Mouse (Mus musculus): ENCODE results near the gene Ints13.
A peak's percentile ranks its signal among the peaks of the same experiment; 100 is the strongest.
"Not testable (repeated sequence)": the region's sequence is repeated elsewhere in the genome, so short reads cannot be mapped to it uniquely, and the experiment has no call there.

The Ints13 gene

DNA sequence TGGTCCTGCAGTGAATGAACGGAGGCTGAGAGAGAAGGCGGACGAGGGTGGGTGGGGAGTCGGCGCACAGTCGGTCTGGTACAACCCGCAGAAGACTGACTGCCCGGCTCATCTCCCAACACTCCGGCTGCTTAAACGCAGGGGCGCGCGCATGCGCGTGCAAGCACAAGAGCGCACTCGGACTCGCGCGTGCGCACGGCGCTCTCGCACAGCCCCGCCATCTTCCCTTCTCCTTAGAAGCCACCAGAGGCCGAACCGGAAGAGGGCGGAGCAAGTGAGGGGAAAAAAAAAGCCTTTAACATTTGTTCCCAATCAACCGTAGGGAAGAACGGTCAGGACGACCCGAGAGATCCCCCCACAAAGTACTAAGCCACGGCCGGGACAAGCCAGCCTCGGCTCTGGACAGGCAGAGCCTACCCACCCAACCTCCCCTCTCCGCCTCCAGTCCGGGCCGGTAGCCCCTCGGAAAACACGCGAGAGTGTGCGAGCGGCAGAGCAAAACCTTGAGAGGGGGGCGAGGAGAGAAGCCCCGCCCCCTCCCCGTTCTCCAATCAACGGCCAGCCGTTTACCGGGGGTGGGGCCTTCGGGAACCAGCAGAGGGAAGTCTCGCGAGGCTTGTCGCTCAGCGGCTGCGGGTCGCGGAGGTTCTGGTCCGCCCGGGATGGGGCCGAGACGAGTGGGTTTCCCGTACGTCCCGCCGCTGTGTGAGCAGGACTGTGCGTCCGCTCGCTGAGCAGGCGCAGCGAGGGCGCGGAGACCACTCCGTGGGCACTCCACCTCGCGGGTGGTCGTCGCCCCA is at the start of gene Ints13:
Gene Ints13, minus strand, starts transcription at position 526 of the 800 bp plus-strand sequence.
- peak; percentile 98 to 99 for DNase-seq (ENCODE audit: inconsistent age in 2 of 2, low spot score in 1 of 2)

DNA sequence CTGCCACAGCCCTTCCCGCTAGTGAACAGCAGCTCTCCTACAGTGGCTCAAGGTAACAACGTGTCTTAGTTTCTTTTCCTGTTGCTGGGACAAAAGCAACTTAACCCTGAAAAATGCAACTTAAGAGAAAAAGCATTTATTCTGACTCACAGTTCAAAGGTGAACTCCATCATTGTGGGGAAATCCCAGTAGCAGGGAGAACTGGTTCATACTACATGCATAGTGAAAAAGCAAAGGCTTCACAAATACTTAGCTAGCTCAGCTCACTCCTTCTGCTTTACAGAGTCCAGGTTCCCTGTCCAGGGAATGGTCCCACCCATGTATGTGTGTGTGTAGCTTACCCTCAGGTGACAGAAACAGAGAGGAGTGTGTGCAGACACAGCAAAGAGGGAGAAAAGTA is 39.0 kb upstream of the Ints13 start:
- DNase-seq (ENCODE audit: inconsistent age in 2 of 2, low spot score in 1 of 2), result no peak

GRCm38 (mm10) chr6:146615891-146616290 is 38.3 kb upstream of the Ints13 start:
- DNase-seq (ENCODE audit: inconsistent age in 2 of 2, low spot score in 1 of 2), result no peak

- no peak for DNase-seq (ENCODE audit: inconsistent age in 2 of 2, low spot score in 1 of 2)
Measured at GRCm38 (mm10) chr6:146614541-146614940, 36.9 kb upstream of the Ints13 start.

GRCm38 (mm10) chr6:146613907-146614306 is 36.3 kb upstream of the Ints13 start:
- no peak for DNase-seq (ENCODE audit: inconsistent age in 2 of 2, low spot score in 1 of 2)

- DNase-seq (ENCODE audit: inconsistent age in 2 of 2, low spot score in 1 of 2), result no peak
Measured at GRCm38 (mm10) chr6:146612736-146613135, 35.1 kb upstream of the Ints13 start.

DNA sequence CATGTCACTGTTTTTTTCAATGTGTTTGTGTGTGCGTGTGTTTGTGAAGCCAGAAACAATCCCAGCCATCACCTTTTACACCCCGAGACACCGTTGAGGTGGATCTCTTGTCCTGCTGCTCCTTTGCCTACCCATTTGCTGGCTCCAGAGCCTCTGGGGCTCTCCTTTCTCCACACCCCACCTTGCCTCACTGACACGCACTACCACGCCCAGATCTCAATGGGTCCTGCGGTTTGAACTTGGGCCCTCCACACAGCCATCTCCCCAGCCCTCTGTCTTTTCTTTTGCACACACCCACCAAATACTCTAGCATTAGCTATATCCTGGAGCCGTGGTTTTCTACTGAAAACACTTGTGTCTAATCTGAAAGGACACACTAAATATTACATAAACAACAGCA is 34.3 kb upstream of the Ints13 start:
- DNase-seq (ENCODE audit: inconsistent age in 2 of 2, low spot score in 1 of 2), result no peak

DNA sequence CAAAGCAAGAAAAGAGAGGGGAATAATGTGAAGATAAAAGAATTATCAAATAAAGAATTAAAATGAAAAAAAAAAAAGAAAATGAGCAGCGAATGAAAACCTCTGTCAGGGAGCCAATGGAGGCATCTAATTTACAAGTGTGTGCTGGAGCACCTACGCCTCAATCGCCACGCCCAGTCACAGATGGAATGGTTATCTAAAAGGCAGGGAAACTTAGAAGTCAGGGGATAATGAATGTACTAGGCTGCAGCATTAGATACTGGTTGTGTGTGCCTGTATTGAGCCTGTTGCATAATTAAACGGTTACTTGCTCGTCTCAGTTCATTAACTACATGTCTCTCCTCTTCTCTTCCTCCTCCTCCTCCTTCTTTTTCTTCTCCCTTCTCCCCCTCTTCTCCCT is 33.8 kb upstream of the Ints13 start:
- no peak for DNase-seq (ENCODE audit: inconsistent age in 2 of 2, low spot score in 1 of 2)

GRCm38 (mm10) chr6:146603651-146604050 is 26.0 kb upstream of the Ints13 start:
- DNase-seq (ENCODE audit: inconsistent age in 2 of 2, low spot score in 1 of 2), result peak in 1 of 2 experiments; percentile 33

- peak; percentile 70 to 83 for DNase-seq (ENCODE audit: inconsistent age in 2 of 2, low spot score in 1 of 2)
Measured at GRCm38 (mm10) chr6:146602601-146603000, 25.0 kb upstream of the Ints13 start.

- DNase-seq (ENCODE audit: inconsistent age in 2 of 2, low spot score in 1 of 2), result no peak
Measured at GRCm38 (mm10) chr6:146585134-146585533, 7.5 kb upstream of the Ints13 start.

- DNase-seq (ENCODE audit: inconsistent age in 2 of 2, low spot score in 1 of 2), result no peak
Measured at GRCm38 (mm10) chr6:146583366-146584046, 5.9 kb upstream of the Ints13 start.

GRCm38 (mm10) chr6:146580381-146580926 is 2.8 kb upstream of the Ints13 start:
- no peak for DNase-seq (ENCODE audit: inconsistent age in 2 of 2, low spot score in 1 of 2)

- DNase-seq (ENCODE audit: inconsistent age in 2 of 2, low spot score in 1 of 2), result peak; percentile 23 to 73
Measured at GRCm38 (mm10) chr6:146578586-146578985, 951 bp upstream of the Ints13 start.

GRCm38 (mm10) chr6:146578111-146578531 is 486 bp upstream of the Ints13 start:
- DNase-seq (ENCODE audit: inconsistent age in 2 of 2, low spot score in 1 of 2), result peak; percentile 84 to 94

DNA sequence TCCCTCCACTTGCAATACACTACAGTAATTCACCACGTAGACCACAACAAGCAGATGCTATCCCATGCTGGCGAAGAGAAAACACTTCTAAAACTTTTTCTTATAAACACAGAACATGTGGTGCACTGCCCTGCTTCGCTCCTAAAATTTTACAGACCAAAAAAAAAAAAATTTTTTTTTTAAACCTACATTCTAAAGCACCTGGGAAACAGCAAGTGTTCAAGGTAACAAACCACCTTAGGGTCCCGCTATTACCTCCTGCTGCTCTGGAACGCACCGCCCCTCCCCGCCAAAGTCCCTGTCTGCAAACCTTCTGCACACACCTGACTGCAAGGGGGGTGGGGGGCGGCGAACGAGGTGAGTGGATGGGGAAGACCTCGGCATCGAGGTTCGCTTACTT is 732 bp downstream of the Ints13 start, which contains the start of gene Fgfr1op2:
Gene Fgfr1op2, plus strand, starts transcription at position 301 of the 400 bp plus-strand sequence.
- DNase-seq (ENCODE audit: inconsistent age in 2 of 2, low spot score in 1 of 2), result no peak

- no peak for DNase-seq (ENCODE audit: inconsistent age in 2 of 2, low spot score in 1 of 2)
Measured at GRCm38 (mm10) chr6:146572073-146572472, 5.6 kb downstream of the Ints13 start.

DNA sequence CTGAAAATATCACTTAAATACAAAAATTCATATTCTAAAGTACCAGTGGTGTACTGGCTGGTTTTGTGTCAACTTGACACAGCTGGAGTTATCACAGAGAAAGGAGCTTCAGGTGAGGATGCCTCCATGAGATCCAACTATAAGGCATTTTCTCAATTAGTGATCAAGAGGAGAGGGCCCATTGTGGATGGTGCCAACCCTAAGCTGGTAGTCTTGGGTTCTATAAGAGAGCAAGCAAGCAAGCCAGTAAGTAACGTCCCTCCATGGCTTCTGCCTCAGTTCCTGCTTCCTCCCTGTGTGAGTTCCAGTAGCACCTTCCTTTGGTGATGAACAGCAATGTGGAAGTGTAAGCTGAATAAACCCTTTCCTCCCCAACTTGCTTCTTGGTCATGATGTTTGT is 15.2 kb downstream of the Ints13 start:
- not testable (repeated sequence) for DNase-seq (ENCODE audit: inconsistent age in 2 of 2, low spot score in 1 of 2)

DNA sequence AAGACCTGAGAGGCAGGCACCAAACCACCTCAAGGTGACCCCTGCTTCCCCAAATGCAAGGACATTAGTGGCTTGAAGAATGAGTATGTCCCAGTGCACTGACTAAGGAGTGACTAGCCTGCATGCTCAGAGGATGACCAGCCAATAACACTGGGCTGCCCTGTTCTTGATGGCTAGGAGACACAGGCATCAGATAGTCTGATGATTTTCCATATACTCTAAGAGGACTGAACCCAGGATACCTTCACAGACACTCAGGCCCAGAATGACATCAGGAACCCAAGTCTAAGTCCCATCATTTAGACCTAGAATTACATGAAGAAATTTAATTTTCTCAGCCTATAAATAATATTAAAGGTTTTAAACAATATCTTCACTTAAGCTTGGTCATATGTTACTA is 26.3 kb downstream of the Ints13 start:
- no peak for DNase-seq (ENCODE audit: inconsistent age in 2 of 2, low spot score in 1 of 2)

- DNase-seq (ENCODE audit: inconsistent age in 2 of 2, low spot score in 1 of 2), result no peak
Measured at GRCm38 (mm10) chr6:146550421-146550820, 27.2 kb downstream of the Ints13 start.

DNA sequence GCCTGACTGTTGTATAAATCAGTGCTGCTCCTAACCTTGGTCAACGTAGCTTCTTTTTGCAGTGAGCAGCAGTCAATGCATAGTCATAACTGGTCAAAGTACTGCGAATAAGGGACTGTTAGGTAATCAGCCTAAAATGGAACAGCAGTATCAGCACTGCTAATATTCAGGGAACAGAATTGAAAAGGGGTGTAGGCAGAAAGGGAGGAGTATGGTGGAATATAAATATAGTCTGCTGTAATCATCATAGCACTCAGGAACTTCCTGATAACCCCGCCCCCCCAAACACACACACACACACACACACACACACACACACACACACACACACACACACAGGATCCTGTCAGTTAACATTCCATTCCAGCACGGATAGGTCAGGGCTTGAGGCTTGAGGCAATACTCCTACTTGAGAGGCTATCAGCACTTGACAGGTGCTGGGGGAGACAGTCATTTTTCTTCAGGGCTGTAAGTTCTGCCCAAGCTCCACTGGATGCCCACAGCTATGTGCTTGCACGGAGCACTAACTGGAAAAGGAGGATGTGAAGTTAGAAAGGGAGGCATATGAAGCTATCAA is 32.3 kb downstream of the Ints13 start:
- DNase-seq (ENCODE audit: inconsistent age in 2 of 2, low spot score in 1 of 2), result no peak

DNA sequence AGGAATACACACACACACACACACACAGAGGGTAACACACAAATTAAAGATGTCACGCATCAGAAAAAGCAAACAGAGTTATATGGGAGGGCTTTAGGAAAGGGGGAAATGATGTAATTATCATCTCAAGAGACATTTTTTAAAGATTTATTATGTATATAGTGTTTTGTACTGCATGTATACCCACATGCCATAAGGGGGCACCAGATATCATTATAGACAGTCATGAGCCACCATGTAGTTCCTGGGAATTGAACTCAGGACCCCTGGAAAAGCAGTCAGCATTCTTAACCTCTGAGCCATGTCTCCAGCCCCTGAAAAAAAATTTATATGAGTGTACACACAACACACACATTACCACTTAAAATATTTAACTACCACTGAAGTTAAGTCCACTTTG is 33.0 kb downstream of the Ints13 start:
- DNase-seq (ENCODE audit: inconsistent age in 2 of 2, low spot score in 1 of 2), result no peak

Measured in adrenal gland, adult (tissue).